Mouse (Mus musculus) liver, embryonic 14.5 days (tissue): ENCODE data around the gene H2-Q10. TPM values are rescaled to one million over a fixed set of nuclear protein-coding genes. Genes with fewer than 3 reads are reported as not detected.
"Not testable (repeated sequence)": the region's sequence is repeated elsewhere in the genome, so short reads cannot be mapped to it uniquely, and the experiment has no call there.

Source experiments
- ATAC-seq: fragments of 200-750 bp; cut with Nextera tagmentation; 2 replicates; pipeline ENCODE4 v1.8.0; 2017; ENCODE audit warnings: moderate number of reproducible peaks, mild to moderate bottlenecking, moderate library complexity; ENCODE audit not compliant: insufficient read depth
- DNase-seq, 3 experiments: peaks; one replicate each; pipeline ENCODE4 v3.0.0-alpha.2; 2012 to 2013; ENCODE audit warnings: low read depth in 3 of 3, low spot score in 3 of 3
- H3K27ac ChIP-seq: fragments of 300-500 bp; sonication (generic); 2 replicates; pipeline ENCODE4 v1.5.1; 2014; ENCODE audit warnings: moderate library complexity, mild to moderate bottlenecking, control low read depth, inconsistent platforms
- H3K27me3 ChIP-seq: fragments of 300-500 bp; sonication (generic); 2 replicates; pipeline ENCODE4 v1.6.1; 2014; ENCODE audit warnings: mild to moderate bottlenecking, low read length, moderate library complexity; ENCODE audit not compliant: control insufficient read depth, insufficient read depth
- H3K36me3 ChIP-seq: fragments of 300-500 bp; sonication (generic); replicated peaks from 2 replicates; pipeline ENCODE4 v1.6.1; 2014; ENCODE audit warnings: low read depth; ENCODE audit not compliant: control insufficient read depth, insufficient read depth
- H3K4me1 ChIP-seq, 2 experiments: fragments of 200-500 bp in 1 of 2; fragments of 300-500 bp in 1 of 2; sonication (generic) in 1 of 2; replicated peaks; 2 replicates each; pipeline ENCODE4 v1.6.1; 2012 to 2014; ENCODE audit warnings: antibody characterized with exemption in 1 of 2, inconsistent platforms in 1 of 2, low read length in 1 of 2; ENCODE audit not compliant: control insufficient read depth in 2 of 2, insufficient read depth in 2 of 2
- H3K4me2 ChIP-seq: fragments of 300-500 bp; sonication (generic); 2 replicates; pipeline ENCODE4 v1.6.1; 2014; ENCODE audit warnings: low read depth, mild to moderate bottlenecking, control low read depth, moderate library complexity
- H3K4me3 ChIP-seq, 2 experiments: fragments of 200-500 bp in 1 of 2; fragments of 300-500 bp in 1 of 2; sonication (generic) in 1 of 2; 2 replicates each; pipeline ENCODE4 v1.5.1; 2012 to 2014; ENCODE audit warnings: low read depth in 2 of 2, low read length in 2 of 2, mild to moderate bottlenecking in 2 of 2, control low read depth in 1 of 2, inconsistent platforms in 1 of 2, moderate library complexity in 1 of 2; ENCODE audit not compliant: insufficient read depth in 1 of 2
- H3K9ac ChIP-seq: fragments of 300-500 bp; sonication (generic); replicated peaks from 2 replicates; pipeline ENCODE4 v1.6.1; 2014; ENCODE audit warnings: mild to moderate bottlenecking, control low read depth, moderate library complexity
- H3K9me3 ChIP-seq: fragments of 300-500 bp; sonication (generic); 2 replicates; pipeline ENCODE4 v1.6.1; 2016; ENCODE audit warnings: low read length, mixed read lengths; ENCODE audit not compliant: control insufficient read depth
- WGBS: fragments of 180-500 bp; shearing (Covaris S2); extraction: QIAGEN DNeasy Blood & Tissue Kit; methylation state at CpG from one replicate; pipeline ENCODE4 v1.1.7; 2014; ENCODE audit not compliant: insufficient replicate concordance; 5-methylcytosine and 5-hydroxymethylcytosine counted together
- polyA plus RNA-seq, 2 experiments: library from polyadenylated mRNA; depleted of rRNA in 1 of 2; stranded (reverse) in 1 of 2; unstranded in 1 of 2; fragments of >200 nt; fragmentation: Nextera tagmentation in 1 of 2; extraction: Ambion mirVana in 1 of 2; gene quantifications; 2 replicates each; pipeline versions ENCODE4 v1.2.1 to v1.2.3; 2012 to 2014

The H2-Q10 gene
- polyA plus RNA-seq, 2 experiments: 136 to 195 TPM

- Histone ChIP-seq H3K4me2 (peak within 1 kb of the TSS; percentile 49), H3K27me3 (peaks cover 18% of the 10 kb centered on the region), H3K4me3 (peak within 1 kb of the TSS; percentile 11 to 14; a peak in 2 of 4 replicates)
- 2% methylated on average over 18 of the region's 18 CpGs for WGBS
- H3K36me3 ChIP-seq, H3K9ac ChIP-seq, H3K9me3 ChIP-seq, H3K27ac ChIP-seq, H3K4me1 ChIP-seq: not testable (repeated sequence)
- ATAC-seq: peak; percentile 78
- DNase-seq: peak in 2 of 3 experiments; percentile 26 to 49
Observed at GRCm38 (mm10) chr17:35438885-35439284, 31.0 kb upstream of the H2-Q10 start, which contains the start of gene H2-Q7. Gene H2-Q7, plus strand, starts transcription at chr17:35439155.

- not testable (repeated sequence) for H3K27ac ChIP-seq, H3K36me3 ChIP-seq, H3K9ac ChIP-seq, DNase-seq, H3K9me3 ChIP-seq, H3K4me1 ChIP-seq
- peak; percentile 55; the same call in 1 of the 2 replicates for ATAC-seq
- H3K4me3 ChIP-seq: peak overlapping the region; percentile 11 to 14; a peak in 2 of 4 replicates
- H3K4me2 ChIP-seq: peak overlapping the region; percentile 49
- 2% methylated on average over 43 of the region's 48 CpGs for WGBS
- peaks cover 18% of the 10 kb centered on the region for H3K27me3 ChIP-seq
Observed at GRCm38 (mm10) chr17:35439295-35439747, 30.6 kb upstream of the H2-Q10 start.

GRCm38 (mm10) chr17:35439925-35440645 lies 29.8 kb upstream of the H2-Q10 start:
- H3K4me2 ChIP-seq, H3K27ac ChIP-seq, ATAC-seq, H3K9me3 ChIP-seq, H3K4me1 ChIP-seq, H3K4me3 ChIP-seq, DNase-seq, H3K9ac ChIP-seq, H3K36me3 ChIP-seq: not testable (repeated sequence)
- H3K27me3 ChIP-seq: peaks cover 18% of the 10 kb centered on the region
- 36% methylated on average over 24 of the region's 27 CpGs for WGBS

- not testable (repeated sequence) for ATAC-seq, DNase-seq
- WGBS: 59% methylated on average over 2 of the region's 2 CpGs
Observed at GRCm38 (mm10) chr17:35442376-35442775, 27.5 kb upstream of the H2-Q10 start.

GRCm38 (mm10) chr17:35444510-35444909 lies 25.4 kb upstream of the H2-Q10 start:
- WGBS: 61% methylated on average over 2 of the region's 2 CpGs
- not testable (repeated sequence) for H3K4me3 ChIP-seq

More at GRCm38 (mm10) chr17:35442376-35442775, 27.5 kb upstream of the H2-Q10 start:
- not testable (repeated sequence) for H3K9me3 ChIP-seq, H3K27ac ChIP-seq, H3K4me1 ChIP-seq, H3K9ac ChIP-seq, H3K4me3 ChIP-seq, H3K4me2 ChIP-seq, H3K36me3 ChIP-seq
- H3K27me3 ChIP-seq: peaks cover 18% of the 10 kb centered on the region

GRCm38 (mm10) chr17:35458247-35458646 lies 11.6 kb upstream of the H2-Q10 start:
- H3K9me3 ChIP-seq, H3K9ac ChIP-seq, H3K36me3 ChIP-seq, H3K27me3 ChIP-seq, H3K4me1 ChIP-seq, ATAC-seq, DNase-seq, H3K27ac ChIP-seq, H3K4me2 ChIP-seq, H3K4me3 ChIP-seq: not testable (repeated sequence)
- no CpG with 5 or more reads among the region's 1 CpGs for whole genome bisulfite sequencing

More at GRCm38 (mm10) chr17:35444510-35444909, 25.4 kb upstream of the H2-Q10 start:
- not testable (repeated sequence) for H3K9ac ChIP-seq, DNase-seq, H3K4me2 ChIP-seq, H3K27me3 ChIP-seq, H3K36me3 ChIP-seq, ATAC-seq, H3K27ac ChIP-seq, H3K9me3 ChIP-seq, H3K4me1 ChIP-seq

- WGBS: 8% methylated on average over 2 of the region's 9 CpGs
Observed at GRCm38 (mm10) chr17:35460513-35461341, 9.2 kb upstream of the H2-Q10 start.

More at GRCm38 (mm10) chr17:35460513-35461341, 9.2 kb upstream of the H2-Q10 start:
- DNase-seq, H3K27me3 ChIP-seq, ATAC-seq, H3K27ac ChIP-seq, H3K36me3 ChIP-seq, H3K9ac ChIP-seq, H3K4me2 ChIP-seq, H3K4me3 ChIP-seq, H3K4me1 ChIP-seq, H3K9me3 ChIP-seq: not testable (repeated sequence)
